Mouse (Mus musculus) olfactory bulb, adult 2 months (tissue): ENCODE data around the gene Nus1.

Experiments
- CTCF ChIP-seq: fragments of 200-500 bp; IDR thresholded peaks from 2 replicates; pipeline ENCODE4 v1.5.1; 2012; ENCODE audit warnings: low read depth, mild to moderate bottlenecking, low read length, moderate library complexity; ENCODE audit not compliant: insufficient read depth
- POLR2A ChIP-seq: fragments of 200-500 bp; IDR thresholded peaks from 2 replicates; pipeline ENCODE4 v1.6.1; 2012; ENCODE audit warnings: mild to moderate bottlenecking, low read depth, low read length, moderate library complexity; ENCODE audit not compliant: insufficient read depth

DNA sequence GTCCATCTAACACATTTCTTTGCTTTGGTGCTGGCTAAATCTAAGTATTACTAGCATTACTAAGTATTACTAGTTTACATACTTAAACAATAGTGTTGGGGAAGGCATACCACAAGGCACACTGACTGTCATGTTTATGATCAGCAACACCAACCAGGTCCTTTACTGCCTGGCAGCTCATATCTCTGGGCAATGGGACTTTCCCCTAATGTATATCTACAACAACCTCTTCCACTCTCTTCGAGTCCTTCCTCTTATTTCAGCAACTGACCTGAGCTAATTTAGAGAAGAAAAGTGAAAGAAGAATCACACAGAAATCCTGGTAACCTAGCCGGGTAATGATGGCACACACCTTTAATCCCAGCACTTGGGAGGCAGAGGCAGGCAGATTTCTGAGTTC is 40.9 kb upstream of the Nus1 start:
- TF ChIP-seq CTCF (no peak), POLR2A (no peak)
